Mouse (Mus musculus) midbrain, embryonic 10.5 days (tissue): ENCODE data around the gene Polr1d. TPM values are rescaled to one million over a fixed set of nuclear protein-coding genes. Genes with fewer than 3 reads are reported as not detected.
A peak's percentile ranks its signal among the peaks of the same experiment; 100 is the strongest.

Source experiments
- DNase-seq: peaks from one replicate; pipeline ENCODE4 v3.0.0-alpha.2; 2017; ENCODE audit warnings: low spot score
- H3K27ac ChIP-seq: fragments of 300-500 bp; sonication (generic); replicated peaks from 2 replicates; pipeline ENCODE4 v1.5.1; 2016; ENCODE audit warnings: mild to moderate bottlenecking
- H3K27me3 ChIP-seq: fragments of 300-500 bp; sonication (generic); 2 replicates; pipeline ENCODE4 v1.6.1; 2016; ENCODE audit warnings: low read depth, mild to moderate bottlenecking; ENCODE audit not compliant: poor library complexity, severe bottlenecking
- H3K36me3 ChIP-seq: fragments of 300-500 bp; sonication (generic); 2 replicates; pipeline ENCODE4 v1.6.1; 2016; ENCODE audit warnings: mild to moderate bottlenecking, moderate library complexity
- H3K4me1 ChIP-seq: fragments of 300-500 bp; sonication (generic); 2 replicates; pipeline ENCODE4 v1.6.1; 2016
- H3K4me3 ChIP-seq: fragments of 300-500 bp; sonication (generic); 2 replicates; pipeline ENCODE4 v1.5.1; 2016; ENCODE audit warnings: mild to moderate bottlenecking, moderate library complexity
- H3K9me3 ChIP-seq: fragments of 300-500 bp; sonication (generic); replicated peaks from 2 replicates; pipeline ENCODE4 v1.6.1; 2016; ENCODE audit warnings: mild to moderate bottlenecking
- WGBS: fragments of 180-500 bp; shearing (Covaris S2); methylation state at CpG from one replicate; pipeline ENCODE4 v1.1.7; 2016; 5-methylcytosine and 5-hydroxymethylcytosine counted together
- polyA plus RNA-seq: library from polyadenylated mRNA; unstranded; fragments of >200 nt; fragmentation: Nextera tagmentation; extraction: Ambion mirVana; gene quantifications from 2 replicates; pipeline ENCODE4 v1.2.1, GENCODE M21; 2016

The Polr1d gene
- polyA plus RNA-seq, 1 experiment from 2014 or later: 130 TPM

GRCm38 (mm10) chr5:147077305-147078034 lies 620 bp downstream of the Polr1d start:
- DNase-seq: peak; percentile 89
- peaks cover 8% of the 10 kb centered on the region for H3K27me3 ChIP-seq
- peak overlapping the region; percentile 90 for H3K27ac ChIP-seq
- H3K9me3 ChIP-seq: no peaks in the 10 kb centered on the region
- peaks cover 28% of the 10 kb centered on the region for H3K4me1 ChIP-seq
- H3K4me3 ChIP-seq: peak overlapping the region; percentile 90
- under 1% methylated on average over 57 of the region's 57 CpGs for WGBS
- H3K36me3 ChIP-seq: peaks cover 31% of the 10 kb centered on the region

- Histone ChIP-seq H3K27me3 (peaks cover 8% of the 10 kb centered on the region), H3K36me3 (peaks cover 32% of the 10 kb centered on the region), H3K9me3 (no peaks in the 10 kb centered on the region), H3K27ac (peak overlapping the region; percentile 90), H3K4me3 (peak overlapping the region; percentile 90), H3K4me1 (peaks cover 28% of the 10 kb centered on the region)
- DNase-seq: no peak
- WGBS: 75% methylated on average over 11 of the region's 11 CpGs
Measured at GRCm38 (mm10) chr5:147078110-147078900, 1.5 kb downstream of the Polr1d start.

- 93% methylated on average over 9 of the region's 9 CpGs for WGBS
- no peaks in the 10 kb centered on the region for H3K4me1 ChIP-seq
- no peak overlapping the region for H3K27ac ChIP-seq
- H3K9me3 ChIP-seq: no peaks in the 10 kb centered on the region
- peaks cover 56% of the 10 kb centered on the region for H3K36me3 ChIP-seq
- no peak overlapping the region for H3K4me3 ChIP-seq
- no peaks in the 10 kb centered on the region for H3K27me3 ChIP-seq
- no peak for DNase-seq
Measured at GRCm38 (mm10) chr5:147085201-147085894, 8.5 kb downstream of the Polr1d start.

- Histone ChIP-seq H3K27ac (no peak overlapping the region), H3K36me3 (peaks cover 45% of the 10 kb centered on the region), H3K4me3 (no peak overlapping the region), H3K4me1 (no peaks in the 10 kb centered on the region), H3K9me3 (no peaks in the 10 kb centered on the region), H3K27me3 (no peaks in the 10 kb centered on the region)
- DNase-seq: no peak
- 94% methylated on average over 4 of the region's 4 CpGs for WGBS
Measured at GRCm38 (mm10) chr5:147086816-147087215, 10.0 kb downstream of the Polr1d start.

- no peak for DNase-seq
- Histone ChIP-seq H3K9me3 (no peaks in the 10 kb centered on the region), H3K4me1 (no peaks in the 10 kb centered on the region), H3K27ac (no peak overlapping the region), H3K27me3 (no peaks in the 10 kb centered on the region), H3K36me3 (peaks cover 45% of the 10 kb centered on the region), H3K4me3 (no peak overlapping the region)
- 93% methylated on average over 3 of the region's 3 CpGs for WGBS
Measured at GRCm38 (mm10) chr5:147089836-147090235, 13.0 kb downstream of the Polr1d start.

GRCm38 (mm10) chr5:147090256-147090963 lies 13.6 kb downstream of the Polr1d start:
- no peak for DNase-seq
- 84% methylated on average over 11 of the region's 11 CpGs for WGBS

GRCm38 (mm10) chr5:147092448-147092847 lies 15.6 kb downstream of the Polr1d start:
- H3K9me3 ChIP-seq: no peaks in the 10 kb centered on the region
- WGBS: 94% methylated on average over 7 of the region's 7 CpGs
- peaks cover 50% of the 10 kb centered on the region for H3K36me3 ChIP-seq

More at GRCm38 (mm10) chr5:147090256-147090963, 13.6 kb downstream of the Polr1d start:
- no peaks in the 10 kb centered on the region for H3K9me3 ChIP-seq
- no peaks in the 10 kb centered on the region for H3K4me1 ChIP-seq
- H3K27ac ChIP-seq: no peak overlapping the region
- H3K36me3 ChIP-seq: peaks cover 44% of the 10 kb centered on the region
- H3K4me3 ChIP-seq: no peak overlapping the region
- no peaks in the 10 kb centered on the region for H3K27me3 ChIP-seq

GRCm38 (mm10) chr5:147094296-147094695 lies 17.4 kb downstream of the Polr1d start:
- peaks cover 40% of the 10 kb centered on the region for H3K36me3 ChIP-seq
- no peak overlapping the region for H3K27ac ChIP-seq
- no peak overlapping the region for H3K4me3 ChIP-seq
- no peaks in the 10 kb centered on the region for H3K9me3 ChIP-seq
- 92% methylated on average over 6 of the region's 6 CpGs for WGBS
- no peaks in the 10 kb centered on the region for H3K27me3 ChIP-seq
- H3K4me1 ChIP-seq: no peaks in the 10 kb centered on the region
- no peak for DNase-seq

More at GRCm38 (mm10) chr5:147092448-147092847, 15.6 kb downstream of the Polr1d start:
- H3K4me1 ChIP-seq: no peaks in the 10 kb centered on the region
- no peak overlapping the region for H3K4me3 ChIP-seq
- no peak overlapping the region for H3K27ac ChIP-seq
- no peaks in the 10 kb centered on the region for H3K27me3 ChIP-seq
- DNase-seq: no peak

GRCm38 (mm10) chr5:147096586-147096985 lies 19.7 kb downstream of the Polr1d start:
- H3K27me3 ChIP-seq: no peaks in the 10 kb centered on the region
- H3K4me3 ChIP-seq: no peak overlapping the region
- no peak for DNase-seq
- H3K36me3 ChIP-seq: peaks cover 51% of the 10 kb centered on the region
- H3K27ac ChIP-seq: no peak overlapping the region
- WGBS: 96% methylated on average over 4 of the region's 4 CpGs
- no peaks in the 10 kb centered on the region for H3K9me3 ChIP-seq
- H3K4me1 ChIP-seq: no peaks in the 10 kb centered on the region

- no peak overlapping the region for H3K4me3 ChIP-seq
- 92% methylated on average over 7 of the region's 7 CpGs for WGBS
- H3K9me3 ChIP-seq: no peaks in the 10 kb centered on the region
- H3K36me3 ChIP-seq: peaks cover 60% of the 10 kb centered on the region
- no peaks in the 10 kb centered on the region for H3K4me1 ChIP-seq
- no peak overlapping the region for H3K27ac ChIP-seq
- no peak for DNase-seq
- H3K27me3 ChIP-seq: no peaks in the 10 kb centered on the region
Measured at GRCm38 (mm10) chr5:147098667-147099066, 21.8 kb downstream of the Polr1d start.

GRCm38 (mm10) chr5:147100180-147100579 lies 23.3 kb downstream of the Polr1d start:
- Histone ChIP-seq H3K27me3 (no peaks in the 10 kb centered on the region), H3K27ac (no peak overlapping the region), H3K4me1 (no peaks in the 10 kb centered on the region), H3K4me3 (no peak overlapping the region), H3K36me3 (peaks cover 69% of the 10 kb centered on the region), H3K9me3 (no peaks in the 10 kb centered on the region)
- DNase-seq: no peak
- WGBS: 84% methylated on average over 2 of the region's 2 CpGs

GRCm38 (mm10) chr5:147102295-147102694 lies 25.4 kb downstream of the Polr1d start:
- WGBS: 91% methylated on average over 6 of the region's 6 CpGs
- peaks cover 72% of the 10 kb centered on the region for H3K36me3 ChIP-seq
- no peaks in the 10 kb centered on the region for H3K9me3 ChIP-seq
- H3K27ac ChIP-seq: no peak overlapping the region
- no peaks in the 10 kb centered on the region for H3K27me3 ChIP-seq
- no peak overlapping the region for H3K4me3 ChIP-seq
- H3K4me1 ChIP-seq: no peaks in the 10 kb centered on the region
- no peak for DNase-seq
